Mouse (Mus musculus): Measurements from ENCODE around the gene Npr1. TPM values are rescaled to one million over a fixed set of nuclear protein-coding genes. Genes with fewer than 3 reads are reported as not detected.

The Npr1 gene
- polyA plus RNA-seq, 1 experiment from 2014 or later: 2.3 TPM

- ATAC-seq (ENCODE audit: insufficient number of reproducible peaks, low FRiP score, low TSS enrichment, low read depth): no peak
- Histone ChIP-seq H3K9ac (ENCODE audit: low read length) (no peak overlapping the region), H3K4me2 (ENCODE audit: low read depth, severe bottlenecking) (no peak overlapping the region), H3K27ac (replicated peaks; ENCODE audit: low read depth, low read length) (no peak overlapping the region), H3K9me3 (ENCODE audit: control insufficient read depth, low read length) (no peaks in the 10 kb centered on the region), H3K4me3 (ENCODE audit: low read depth, low read length) (no peak overlapping the region), H3K27me3 (ENCODE audit: control insufficient read depth, insufficient read depth, low read length) (no peaks in the 10 kb centered on the region), H3K4me1 (ENCODE audit: control insufficient read depth, insufficient read depth, low read length) (no peaks in the 10 kb centered on the region), H3K36me3 (ENCODE audit: control insufficient read depth, insufficient read depth, low read length) (peaks cover 39% of the 10 kb centered on the region)
- DNase-seq (ENCODE audit: low spot score): no peak
- 81% methylated on average over 4 of the region's 4 CpGs for WGBS
These were observed 64.7 kb downstream of the Npr1 start for GRCm38 (mm10) chr3:90400993-90401392.

Other genes starting within 250 kb of the Npr1 start
- 79.5 and 80.1 TPM in 2 replicates for gene Jtb, start 234.3 kb downstream of the Npr1 start, polyA plus RNA-seq (2014; fragmentation: Nextera tagmentation; extraction: Ambion mirVana)
- gene Creb3l4, start 222.4 kb downstream of the Npr1 start, polyA plus RNA-seq (2014; fragmentation: Nextera tagmentation; extraction: Ambion mirVana): 11.0 and 11.3 TPM in 2 replicates
- 58.0 and 58.3 TPM in 2 replicates for gene Slc39a1, start 217.7 kb downstream of the Npr1 start, polyA plus RNA-seq (2014; fragmentation: Nextera tagmentation; extraction: Ambion mirVana)
- 16.7 TPM in 2 replicates for gene Crtc2, start 211.7 kb downstream of the Npr1 start, polyA plus RNA-seq (2014; fragmentation: Nextera tagmentation; extraction: Ambion mirVana)
- 3.9 and 5.5 TPM in 2 replicates for gene Dennd4b, start 200.7 kb downstream of the Npr1 start, polyA plus RNA-seq (2014; fragmentation: Nextera tagmentation; extraction: Ambion mirVana)
- gene Gatad2b, start 172.7 kb downstream of the Npr1 start, polyA plus RNA-seq (2014; fragmentation: Nextera tagmentation; extraction: Ambion mirVana): 16.2 and 18.9 TPM in 2 replicates
- gene Slc27a3, start 75.9 kb downstream of the Npr1 start, polyA plus RNA-seq (2014; fragmentation: Nextera tagmentation; extraction: Ambion mirVana): 24.0 and 28.7 TPM in 2 replicates
- gene Ints3, start 32.2 kb downstream of the Npr1 start, polyA plus RNA-seq (2014; fragmentation: Nextera tagmentation; extraction: Ambion mirVana): 47.2 and 56.7 TPM in 2 replicates
- gene Ilf2, start 10.3 kb upstream of the Npr1 start, polyA plus RNA-seq (2014; fragmentation: Nextera tagmentation; extraction: Ambion mirVana): 377 and 385 TPM in 2 replicates
- 60.5 and 63.6 TPM in 2 replicates for gene Snapin, start 25.2 kb upstream of the Npr1 start, polyA plus RNA-seq (2014; fragmentation: Nextera tagmentation; extraction: Ambion mirVana)
- 125 and 129 TPM in 2 replicates for gene Chtop, start 43.6 kb upstream of the Npr1 start, polyA plus RNA-seq (2014; fragmentation: Nextera tagmentation; extraction: Ambion mirVana)
- gene S100a1, start 48.5 kb upstream of the Npr1 start, polyA plus RNA-seq (2014; fragmentation: Nextera tagmentation; extraction: Ambion mirVana): 4.6 and 7.3 TPM in 2 replicates
- gene S100a13, start 48.6 kb upstream of the Npr1 start, polyA plus RNA-seq (2014; fragmentation: Nextera tagmentation; extraction: Ambion mirVana): 11.8 and 12.6 TPM in 2 replicates
- gene S100a14, start 61.0 kb upstream of the Npr1 start, polyA plus RNA-seq (2014; fragmentation: Nextera tagmentation; extraction: Ambion mirVana): not detected in 2 replicates
- gene S100a16, start 71.4 kb upstream of the Npr1 start, polyA plus RNA-seq (2014; fragmentation: Nextera tagmentation; extraction: Ambion mirVana): 36.6 and 42.1 TPM in 2 replicates
- 0.43 TPM in 1 of 2 replicates, not detected in the other for gene S100a3, start 94.7 kb upstream of the Npr1 start, polyA plus RNA-seq (2014; fragmentation: Nextera tagmentation; extraction: Ambion mirVana)
- gene S100a2, start 124.4 kb upstream of the Npr1 start, polyA plus RNA-seq (2014; fragmentation: Nextera tagmentation; extraction: Ambion mirVana): not detected in 2 replicates
- gene Gm42674, start 136.0 kb upstream of the Npr1 start, polyA plus RNA-seq (2014; fragmentation: Nextera tagmentation; extraction: Ambion mirVana): not detected in 2 replicates
- 0.72 and 1.0 TPM in 2 replicates for gene S100a4, start 137.9 kb upstream of the Npr1 start, polyA plus RNA-seq (2014; fragmentation: Nextera tagmentation; extraction: Ambion mirVana)
- not detected in 2 replicates for gene S100a5, start 142.7 kb upstream of the Npr1 start, polyA plus RNA-seq (2014; fragmentation: Nextera tagmentation; extraction: Ambion mirVana)
- 14.5 and 17.5 TPM in 2 replicates for gene S100a6, start 147.0 kb upstream of the Npr1 start, polyA plus RNA-seq (2014; fragmentation: Nextera tagmentation; extraction: Ambion mirVana)
- gene S100a7a, start 188.2 kb upstream of the Npr1 start, polyA plus RNA-seq (2014; fragmentation: Nextera tagmentation; extraction: Ambion mirVana): not detected in 2 replicates
- gene S100a8, start 203.1 kb upstream of the Npr1 start, polyA plus RNA-seq (2014; fragmentation: Nextera tagmentation; extraction: Ambion mirVana): 3.7 TPM in 2 replicates
- 1.5 and 2.3 TPM in 2 replicates for gene S100a9, start 229.9 kb upstream of the Npr1 start, polyA plus RNA-seq (2014; fragmentation: Nextera tagmentation; extraction: Ambion mirVana)

Data from limb, embryonic 11.5 days (tissue).